Mouse (Mus musculus): ENCODE measurements at regions not wholly inside any gene's neighbourhood (a gene's known extent, or its start where the extent isn't known, plus 50 kb on each side); places are given as distances from the start of the nearest gene placed in this dataset.
A peak's percentile ranks its signal among the peaks of the same experiment; 100 is the strongest.

GRCm38 (mm10) chr19:59646656-59647055, 188.5 kb downstream of the Emx2 start:
- DNase-seq: no peak

- no peak for DNase-seq
Measured at GRCm38 (mm10) chr19:59649421-59649820, 191.2 kb downstream of the Emx2 start.

GRCm38 (mm10) chr19:59650611-59651329, 192.6 kb downstream of the Emx2 start:
- peak; percentile 15 for DNase-seq

GRCm38 (mm10) chr19:59653631-59654367, 195.6 kb downstream of the Emx2 start:
- DNase-seq: no peak

GRCm38 (mm10) chr19:59655321-59655720, 197.1 kb downstream of the Emx2 start:
- DNase-seq: no peak

GRCm38 (mm10) chr19:59669793-59670192, 211.6 kb downstream of the Emx2 start:
- DNase-seq: no peak

- DNase-seq: no peak
Measured at GRCm38 (mm10) chr19:59673537-59673936, 215.4 kb downstream of the Emx2 start.

GRCm38 (mm10) chr19:59679191-59679590, 221.0 kb downstream of the Emx2 start:
- no peak for DNase-seq

- DNase-seq: peak; percentile 78
Measured at GRCm38 (mm10) chr19:59680356-59680755, 222.2 kb downstream of the Emx2 start.

- no peak for DNase-seq
Measured at GRCm38 (mm10) chr19:59684292-59684691, 226.1 kb downstream of the Emx2 start.

GRCm38 (mm10) chr19:59685826-59686717, 227.9 kb downstream of the Emx2 start:
- no peak for DNase-seq

- no peak for DNase-seq
Measured at GRCm38 (mm10) chr19:59687206-59687605, 229.0 kb downstream of the Emx2 start.

GRCm38 (mm10) chr19:59687681-59688080, 229.5 kb downstream of the Emx2 start:
- DNase-seq: no peak

- no peak for DNase-seq
Measured at GRCm38 (mm10) chr19:59691541-59692096, 233.4 kb downstream of the Emx2 start.

- no peak for DNase-seq
Measured at GRCm38 (mm10) chr19:59697628-59698027, 239.5 kb downstream of the Emx2 start.

- no peak for DNase-seq
Measured at GRCm38 (mm10) chr19:59700187-59700586, 242.0 kb downstream of the Emx2 start.

- no peak for DNase-seq
Measured at GRCm38 (mm10) chr19:59707106-59707505, 236.3 kb downstream of the Rab11fip2 start.

GRCm38 (mm10) chr19:59709180-59709579, 234.3 kb downstream of the Rab11fip2 start:
- DNase-seq: no peak

- DNase-seq: no peak
Measured at GRCm38 (mm10) chr19:59715086-59715485, 228.4 kb downstream of the Rab11fip2 start.

- DNase-seq: no peak
Measured at GRCm38 (mm10) chr19:59717813-59718483, 225.5 kb downstream of the Rab11fip2 start.

- DNase-seq: no peak
Measured at GRCm38 (mm10) chr19:59738541-59738940, 204.9 kb downstream of the Rab11fip2 start.

GRCm38 (mm10) chr19:59742946-59743345, 200.5 kb downstream of the Rab11fip2 start:
- peak; percentile 47 for DNase-seq
